Mouse (Mus musculus): ENCODE data around the gene Sorl1. TPM values are rescaled to one million over a fixed set of nuclear protein-coding genes. Genes with fewer than 3 reads are reported as not detected.

Sorl1 gene
- total RNA-seq, 1 experiment: 24.1 TPM

DNA sequence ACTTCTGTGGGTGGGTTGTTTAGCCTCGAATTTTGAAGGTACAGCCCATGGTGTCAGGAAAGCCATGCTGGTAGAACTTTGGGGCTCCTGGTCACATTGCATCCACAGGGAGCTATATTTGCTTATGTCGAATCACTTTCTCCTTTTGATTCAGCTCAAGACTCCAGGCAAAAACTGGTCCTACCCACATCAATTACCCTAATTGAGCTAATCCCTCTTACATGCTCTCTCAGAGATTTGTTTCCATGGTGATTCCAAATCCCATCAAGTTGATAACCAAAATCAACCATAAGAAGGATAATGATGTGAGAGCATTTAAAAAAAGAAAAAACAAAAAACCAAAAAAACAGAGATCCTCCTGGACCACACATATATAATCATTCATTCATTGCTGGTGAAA, 75.6 kb downstream of the Sorl1 start:
- no peak for TF ChIP-seq ZC3H11A (IDR thresholded peaks at IDR 0.05; ENCODE audit: borderline replicate concordance, low read depth, low read length)
- no peak for TF ChIP-seq CHD2 (IDR thresholded peaks at IDR 0.05; ENCODE audit: low read depth, low read length)
- no peak for TF ChIP-seq MAFK (IDR thresholded peaks at IDR 0.05; ENCODE audit: insufficient read depth, low read depth, low read length)
- TF ChIP-seq ZNF384 (IDR thresholded peaks at IDR 0.05; ENCODE audit: low read depth, low read length): no peak
- TF ChIP-seq HCFC1 (IDR thresholded peaks at IDR 0.05; ENCODE audit: borderline replicate concordance, insufficient read depth, low read length): no peak
- in situ Hi-C loops (cut with MboI; ENCODE audit: low sequenced_read_pairs in 2 of 2, unreplicated experiment in 2 of 2): no loop called here
- Histone ChIP-seq H3K9ac (ENCODE audit: insufficient read depth, low read depth, low read length, poor library complexity, severe bottlenecking) (no peak overlapping the region), H3K9me3 (ENCODE audit: control insufficient read depth, insufficient read depth, low read depth, low read length) (no peaks in the 10 kb centered on the region), H3K27ac (ENCODE audit: insufficient read depth, low read depth, low read length, poor library complexity, severe bottlenecking) (no peak overlapping the region), H3K4me1 (ENCODE audit: control insufficient read depth in 2 of 2, insufficient read depth in 2 of 2, low read length in 2 of 2, poor library complexity in 1 of 2) (no peaks in the 10 kb centered on the region), H3K4me3 (ENCODE audit: insufficient read depth in 1 of 2, low read depth in 1 of 2, low read length in 2 of 2, poor library complexity in 1 of 2, severe bottlenecking in 1 of 2) (no peak overlapping the region), H3K36me3 (ENCODE audit: control insufficient read depth, insufficient read depth, low read length, poor library complexity, severe bottlenecking) (peaks cover 8% of the 10 kb centered on the region)
- no peak for DNase-seq (ENCODE audit: low read depth, low spot score)

DNA sequence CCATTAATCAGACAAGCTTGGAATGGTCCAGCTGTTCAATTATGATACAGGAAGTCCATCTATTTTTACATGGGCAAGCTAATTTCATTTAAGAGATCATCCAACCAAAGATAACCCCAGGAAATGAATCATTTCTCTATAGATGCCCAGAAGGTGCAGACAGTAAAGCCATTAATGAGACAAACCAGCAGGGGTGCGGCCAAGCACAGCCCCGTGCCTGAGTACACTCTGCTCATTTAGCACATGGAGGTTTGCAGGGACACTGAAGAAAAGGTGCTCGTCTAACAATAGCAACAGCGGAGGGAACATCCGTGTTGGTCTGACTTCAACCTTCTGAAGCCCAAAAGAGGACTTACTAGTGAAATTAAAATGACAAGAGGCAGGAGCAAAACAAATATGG, 76.3 kb downstream of the Sorl1 start:
- no peak for TF ChIP-seq MAFK (IDR thresholded peaks at IDR 0.05; ENCODE audit: insufficient read depth, low read depth, low read length)
- no peak for TF ChIP-seq ZNF384 (IDR thresholded peaks at IDR 0.05; ENCODE audit: low read depth, low read length)
- TF ChIP-seq HCFC1 (IDR thresholded peaks at IDR 0.05; ENCODE audit: borderline replicate concordance, insufficient read depth, low read length): no peak
- TF ChIP-seq ZC3H11A (IDR thresholded peaks at IDR 0.05; ENCODE audit: borderline replicate concordance, low read depth, low read length): no peak
- no peak for TF ChIP-seq CHD2 (IDR thresholded peaks at IDR 0.05; ENCODE audit: low read depth, low read length)
- H3K9me3 ChIP-seq (ENCODE audit: control insufficient read depth, insufficient read depth, low read depth, low read length): no peaks in the 10 kb centered on the region
- H3K27ac ChIP-seq (ENCODE audit: insufficient read depth, low read depth, low read length, poor library complexity, severe bottlenecking): no peak overlapping the region
- H3K36me3 ChIP-seq (ENCODE audit: control insufficient read depth, insufficient read depth, low read length, poor library complexity, severe bottlenecking): peaks cover 13% of the 10 kb centered on the region
- no peak for DNase-seq (ENCODE audit: low read depth, low spot score)
- no peak overlapping the region for H3K9ac ChIP-seq (ENCODE audit: insufficient read depth, low read depth, low read length, poor library complexity, severe bottlenecking)
- in situ Hi-C loops (cut with MboI; ENCODE audit: low sequenced_read_pairs in 2 of 2, unreplicated experiment in 2 of 2): no loop called here
- H3K4me3 ChIP-seq (ENCODE audit: insufficient read depth in 1 of 2, low read depth in 1 of 2, low read length in 2 of 2, poor library complexity in 1 of 2, severe bottlenecking in 1 of 2): no peak overlapping the region
- H3K4me1 ChIP-seq (ENCODE audit: control insufficient read depth in 2 of 2, insufficient read depth in 2 of 2, low read length in 2 of 2, poor library complexity in 1 of 2): peaks cover 0 to 2% of the 10 kb centered on the region in 2 experiments; a peak in 1 of 4 replicates

DNA sequence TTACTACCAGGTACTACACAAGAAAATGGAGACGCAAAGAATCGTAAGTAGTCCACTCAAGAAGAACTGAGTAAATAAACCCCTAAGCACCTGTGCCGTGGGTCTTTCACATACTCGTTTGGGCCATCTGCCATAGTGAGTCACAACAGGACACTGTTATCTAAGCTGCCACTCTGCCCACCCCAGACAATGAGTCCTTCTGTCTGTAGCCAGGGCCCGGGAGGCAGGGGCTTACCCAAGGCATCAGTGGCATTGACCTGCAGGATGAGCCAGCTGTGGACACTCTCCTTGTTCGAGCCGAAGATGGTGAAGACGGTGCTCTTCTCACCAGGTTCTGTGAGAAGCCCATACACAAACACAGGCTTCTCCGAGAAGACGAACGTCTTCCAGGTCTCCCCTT, 77.8 kb downstream of the Sorl1 start:
- H3K9ac ChIP-seq (ENCODE audit: insufficient read depth, low read depth, low read length, poor library complexity, severe bottlenecking): no peak overlapping the region
- no peak for TF ChIP-seq ZNF384 (IDR thresholded peaks at IDR 0.05; ENCODE audit: low read depth, low read length)
- TF ChIP-seq MAFK (IDR thresholded peaks at IDR 0.05; ENCODE audit: insufficient read depth, low read depth, low read length): no peak
- no peak for TF ChIP-seq HCFC1 (IDR thresholded peaks at IDR 0.05; ENCODE audit: borderline replicate concordance, insufficient read depth, low read length)
- no peak for TF ChIP-seq ZC3H11A (IDR thresholded peaks at IDR 0.05; ENCODE audit: borderline replicate concordance, low read depth, low read length)
- no peak for TF ChIP-seq CHD2 (IDR thresholded peaks at IDR 0.05; ENCODE audit: low read depth, low read length)
- no peak overlapping the region for H3K4me3 ChIP-seq (ENCODE audit: insufficient read depth in 1 of 2, low read depth in 1 of 2, low read length in 2 of 2, poor library complexity in 1 of 2, severe bottlenecking in 1 of 2)
- H3K4me1 ChIP-seq (ENCODE audit: control insufficient read depth in 2 of 2, insufficient read depth in 2 of 2, low read length in 2 of 2, poor library complexity in 1 of 2): peaks cover 0 to 5% of the 10 kb centered on the region in 2 experiments; a peak in 1 of 4 replicates
- H3K36me3 ChIP-seq (ENCODE audit: control insufficient read depth, insufficient read depth, low read length, poor library complexity, severe bottlenecking): peaks cover 13% of the 10 kb centered on the region
- H3K27ac ChIP-seq (ENCODE audit: insufficient read depth, low read depth, low read length, poor library complexity, severe bottlenecking): no peak overlapping the region
- in situ Hi-C loops (cut with MboI; ENCODE audit: low sequenced_read_pairs in 2 of 2, unreplicated experiment in 2 of 2): no loop called here
- no peak for DNase-seq (ENCODE audit: low read depth, low spot score)
- no peaks in the 10 kb centered on the region for H3K9me3 ChIP-seq (ENCODE audit: control insufficient read depth, insufficient read depth, low read depth, low read length)

DNA sequence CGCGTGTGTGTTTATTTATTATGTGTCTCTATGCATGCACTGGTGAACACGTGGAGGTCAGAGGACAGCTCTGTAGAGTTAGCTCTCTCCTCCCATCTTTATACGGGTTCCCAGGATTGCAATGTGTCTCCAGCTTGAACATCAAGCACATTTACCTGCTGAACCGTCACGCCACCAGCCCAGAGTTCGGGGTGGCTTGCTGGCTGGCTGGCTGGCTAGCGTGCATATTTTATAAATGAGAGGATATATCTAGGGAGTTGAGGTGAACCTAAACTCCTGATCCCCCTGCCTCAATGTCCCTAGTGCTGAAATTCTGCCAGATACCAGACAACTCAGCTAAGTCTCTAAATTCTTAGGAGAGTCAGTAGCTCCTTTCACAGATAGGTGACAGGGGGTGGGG, 79.4 kb downstream of the Sorl1 start:
- TF ChIP-seq ZNF384 (IDR thresholded peaks at IDR 0.05; ENCODE audit: low read depth, low read length): no peak
- no peak for TF ChIP-seq CHD2 (IDR thresholded peaks at IDR 0.05; ENCODE audit: low read depth, low read length)
- no peak for TF ChIP-seq ZC3H11A (IDR thresholded peaks at IDR 0.05; ENCODE audit: borderline replicate concordance, low read depth, low read length)
- TF ChIP-seq MAFK (IDR thresholded peaks at IDR 0.05; ENCODE audit: insufficient read depth, low read depth, low read length): no peak
- TF ChIP-seq HCFC1 (IDR thresholded peaks at IDR 0.05; ENCODE audit: borderline replicate concordance, insufficient read depth, low read length): no peak
- H3K9ac ChIP-seq (ENCODE audit: insufficient read depth, low read depth, low read length, poor library complexity, severe bottlenecking): no peak overlapping the region

DNA sequence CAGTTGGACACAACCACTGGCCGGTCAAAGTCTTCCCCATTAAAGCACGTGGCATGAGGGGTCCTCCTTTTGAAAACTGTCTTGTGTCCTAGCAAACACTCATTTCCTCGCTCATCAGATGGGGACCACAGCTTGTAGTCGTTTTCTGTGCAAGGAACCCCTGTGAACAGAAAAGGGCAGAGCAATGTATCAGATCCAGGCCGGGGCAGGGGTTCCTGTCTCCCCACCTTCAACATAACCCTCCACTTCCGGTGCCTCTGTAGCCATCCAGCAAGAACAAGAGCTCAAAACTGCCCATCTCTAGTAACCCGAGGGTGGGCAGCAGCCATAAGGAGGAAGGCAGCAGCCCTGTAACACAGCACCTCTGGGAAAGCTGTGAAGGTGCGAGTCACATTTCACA, 80.2 kb downstream of the Sorl1 start:
- Histone ChIP-seq H3K9me3 (ENCODE audit: control insufficient read depth, insufficient read depth, low read depth, low read length) (no peaks in the 10 kb centered on the region), H3K27ac (ENCODE audit: insufficient read depth, low read depth, low read length, poor library complexity, severe bottlenecking) (0 out of 2 replicates have a peak overlapping the region, but pooled peaks have one; percentile 10), H3K4me3 (ENCODE audit: insufficient read depth in 1 of 2, low read depth in 1 of 2, low read length in 2 of 2, poor library complexity in 1 of 2, severe bottlenecking in 1 of 2) (no peak overlapping the region), H3K9ac (ENCODE audit: insufficient read depth, low read depth, low read length, poor library complexity, severe bottlenecking) (no peak overlapping the region), H3K4me1 (ENCODE audit: control insufficient read depth in 2 of 2, insufficient read depth in 2 of 2, low read length in 2 of 2, poor library complexity in 1 of 2) (peaks cover 0 to 5% of the 10 kb centered on the region in 2 experiments; a peak in 1 of 4 replicates), H3K36me3 (ENCODE audit: control insufficient read depth, insufficient read depth, low read length, poor library complexity, severe bottlenecking) (peaks cover 18% of the 10 kb centered on the region)
- in situ Hi-C loops (cut with MboI; ENCODE audit: low sequenced_read_pairs in 2 of 2, unreplicated experiment in 2 of 2): no loop called here
- no peak for DNase-seq (ENCODE audit: low read depth, low spot score)
- no peak for TF ChIP-seq HCFC1 (IDR thresholded peaks at IDR 0.05; ENCODE audit: borderline replicate concordance, insufficient read depth, low read length)
- no peak for TF ChIP-seq ZNF384 (IDR thresholded peaks at IDR 0.05; ENCODE audit: low read depth, low read length)
- TF ChIP-seq CHD2 (IDR thresholded peaks at IDR 0.05; ENCODE audit: low read depth, low read length): no peak
- TF ChIP-seq ZC3H11A (IDR thresholded peaks at IDR 0.05; ENCODE audit: borderline replicate concordance, low read depth, low read length): no peak
- no peak for TF ChIP-seq MAFK (IDR thresholded peaks at IDR 0.05; ENCODE audit: insufficient read depth, low read depth, low read length)

More for the DNA sequence above, 79.4 kb downstream of the Sorl1 start:
- Histone ChIP-seq H3K36me3 (ENCODE audit: control insufficient read depth, insufficient read depth, low read length, poor library complexity, severe bottlenecking) (peaks cover 18% of the 10 kb centered on the region), H3K4me1 (ENCODE audit: control insufficient read depth in 2 of 2, insufficient read depth in 2 of 2, low read length in 2 of 2, poor library complexity in 1 of 2) (peaks cover 0 to 5% of the 10 kb centered on the region in 2 experiments; a peak in 1 of 4 replicates), H3K27ac (ENCODE audit: insufficient read depth, low read depth, low read length, poor library complexity, severe bottlenecking) (no peak overlapping the region), H3K9me3 (ENCODE audit: control insufficient read depth, insufficient read depth, low read depth, low read length) (no peaks in the 10 kb centered on the region), H3K4me3 (ENCODE audit: insufficient read depth in 1 of 2, low read depth in 1 of 2, low read length in 2 of 2, poor library complexity in 1 of 2, severe bottlenecking in 1 of 2) (no peak overlapping the region)
- no peak for DNase-seq (ENCODE audit: low read depth, low spot score)
- in situ Hi-C loops (cut with MboI; ENCODE audit: low sequenced_read_pairs in 2 of 2, unreplicated experiment in 2 of 2): no loop called here
